In genomic region chr2:69999097-69999770, GRCm38 (mm10) we compare ENCODE assay signal across 12 mouse cellular contexts. TPM values are rescaled to one million over a fixed set of nuclear protein-coding genes. Genes with fewer than 3 reads are reported as not detected.
DNase-seq lines count a peak whose midpoint lies in the region; ATAC-seq lines count a peak whose summit lies in the region.
"Had no signal": no experiment of that assay in that cellular context is flagged by ENCODE, and none has a peak within 500 bp of the region (broad histone marks: within the 10 kb centered on the region; RNA-seq: fewer than 3 reads in every experiment).

No protein-coding gene starts in this region.

- peaks cover 4% of the 10 kb centered on the region; the same call in 1 of the 2 replicates for H3K4me1 ChIP-seq in heart, embryonic 13.5 days
- H3K4me1 ChIP-seq in liver, embryonic 13.5 days (replicated peaks) = peaks cover 31% of the 10 kb centered on the region

- no peak overlapping the region for H3K9ac ChIP-seq in heart, embryonic 13.5 days
- H3K9ac ChIP-seq in liver, embryonic 13.5 days = no peak overlapping the region

- 72% methylated on average over 7 of the region's 7 CpGs for WGBS in heart, embryonic 13.5 days
- 55% methylated on average over 7 of the region's 7 CpGs for WGBS in liver, embryonic 13.5 days (ENCODE audit: insufficient replicate concordance)

- no peak overlapping the region for H3K27ac ChIP-seq in heart, embryonic 13.5 days (replicated peaks)
- H3K27ac ChIP-seq in liver, embryonic 13.5 days = peak overlapping the region; percentile 81

- H3K4me3 ChIP-seq in heart, embryonic 13.5 days = no peak overlapping the region
- no peak overlapping the region for H3K4me3 ChIP-seq in liver, embryonic 13.5 days (replicated peaks)

- no peak overlapping the region for H3K4me2 ChIP-seq in heart, embryonic 13.5 days
- peak overlapping the region; percentile 35; the same call in 1 of the 2 replicates for H3K4me2 ChIP-seq in liver, embryonic 13.5 days

- intact Hi-C loops in heart, postnatal 36 days (cut with DNase I) = no loop called here

- H3K27me3 ChIP-seq in heart, embryonic 13.5 days (replicated peaks) = no peaks in the 10 kb centered on the region
- H3K27me3 ChIP-seq in liver, embryonic 13.5 days = no peaks in the 10 kb centered on the region

- no peaks in the 10 kb centered on the region for H3K9me3 ChIP-seq in heart, embryonic 13.5 days
- no peaks in the 10 kb centered on the region for H3K9me3 ChIP-seq in liver, embryonic 13.5 days (replicated peaks)

- no peak for DNase-seq in heart, postnatal 36 days
- DNase-seq in brain, embryonic 18.5 days (ENCODE audit: low read depth, low spot score) = peak; percentile 4
- peak; percentile 81 for DNase-seq in liver, embryonic 13.5 days
- peak; percentile 7 for DNase-seq in skeletal muscle tissue, adult 2 months (ENCODE audit: low read depth, low spot score)
- no peak for DNase-seq in thymus, postnatal 14 days
- no peak for DNase-seq in gastrocnemius, postnatal 4 days (ENCODE audit: low spot score in 2 of 2)
- DNase-seq: cerebellum, adult 8-10 months; gastrocnemius, postnatal 10 days; heart, postnatal 4 days; kidney, adult 18-20 months had no signal

- peak; percentile 63; the same call in 1 of the 2 replicates for ATAC-seq in heart, embryonic 13.5 days (ENCODE audit: extremely low read depth, insufficient number of reproducible peaks, low FRiP score, low TSS enrichment)
- peak; percentile 98 for ATAC-seq in liver, embryonic 13.5 days (ENCODE audit: low read depth)
- no peak for ATAC-seq in monocyte, adult 5-6 weeks (replicated peaks; ENCODE audit: insufficient number of reproducible peaks, low FRiP score, low TSS enrichment, poor library complexity, severe bottlenecking)

- peaks cover 61% of the 10 kb centered on the region for H3K36me3 ChIP-seq in heart, embryonic 13.5 days
- peaks cover 18% of the 10 kb centered on the region for H3K36me3 ChIP-seq in liver, embryonic 13.5 days

RNA-seq across cellular contexts. Expression of gene Myo3b, which starts 39.7 kb away (rescaled TPM):
- 0.20 and 0.22 TPM in 2 replicates for polyA plus RNA-seq in heart, embryonic 13.5 days (2015; fragmentation: Nextera tagmentation; extraction: Ambion mirVana)
- under 1 TPM in 1 of 2 experiments, not detected in 1; 0.08 TPM for total RNA-seq in heart, postnatal 36 days (2021)
- not detected in 2 replicates for polyA plus RNA-seq in liver, embryonic 13.5 days (2015; fragmentation: Nextera tagmentation; extraction: Ambion mirVana)
- 0.10 to 2.9 TPM (median 1.5 TPM) in 3 replicates for total RNA-seq in monocyte, adult 5-6 weeks (2017)
- total RNA-seq in gastrocnemius, postnatal 4 days (2021) = under 1 TPM; 0.10 to 0.13 TPM

Comparison
In these comparisons a context has a peak if more than half of its experiments do, and no peak if none do; other contexts are left out.
1. DNase-seq: peak in brain, embryonic 18.5 days (single experiment), liver, embryonic 13.5 days (single experiment) and skeletal muscle tissue, adult 2 months (single experiment); none in heart, postnatal 36 days (0 of 2), thymus, postnatal 14 days (single experiment) and gastrocnemius, postnatal 4 days (0 of 2).